Mouse (Mus musculus) liver, postnatal 0 days (tissue): ENCODE data around the gene Polq. TPM values are rescaled to one million over a fixed set of nuclear protein-coding genes. Genes with fewer than 3 reads are reported as not detected.
"Not testable (repeated sequence)": the region's sequence is repeated elsewhere in the genome, so short reads cannot be mapped to it uniquely, and the experiment has no call there.

Source experiments
- ATAC-seq: fragments of 200-750 bp; cut with Nextera tagmentation; 2 replicates; pipeline ENCODE4 v1.8.0; 2017; ENCODE audit warnings: mild to moderate bottlenecking, moderate library complexity
- DNase-seq: peaks from one replicate; pipeline ENCODE4 v3.0.0-alpha.2; 2016
- H3K27ac ChIP-seq: fragments of 300-500 bp; sonication (generic); 2 replicates; pipeline ENCODE4 v1.5.1; 2014; ENCODE audit warnings: antibody characterized with exemption, moderate library complexity, mild to moderate bottlenecking, low read depth
- H3K27me3 ChIP-seq: fragments of 300-500 bp; sonication (generic); 2 replicates; pipeline ENCODE4 v1.6.1; 2014; ENCODE audit warnings: low read length, control low read depth, mixed read lengths; ENCODE audit not compliant: insufficient read depth
- H3K36me3 ChIP-seq: fragments of 300-500 bp; sonication (generic); replicated peaks from 2 replicates; pipeline ENCODE4 v1.6.1; 2014; ENCODE audit warnings: mild to moderate bottlenecking, control low read depth, low read length, moderate library complexity, mixed read lengths; ENCODE audit not compliant: insufficient read depth
- H3K4me1 ChIP-seq: fragments of 300-500 bp; sonication (generic); 2 replicates; pipeline ENCODE4 v1.6.1; 2014; ENCODE audit warnings: antibody characterized with exemption, mild to moderate bottlenecking, control low read depth; ENCODE audit not compliant: insufficient read depth
- H3K4me2 ChIP-seq: fragments of 300-500 bp; sonication (generic); 2 replicates; pipeline ENCODE4 v1.6.1; 2014; ENCODE audit warnings: low read depth, mild to moderate bottlenecking, low read length, moderate library complexity, mixed read lengths
- H3K4me3 ChIP-seq: fragments of 300-500 bp; sonication (generic); 2 replicates; pipeline ENCODE4 v1.5.1; 2014; ENCODE audit warnings: low read depth, low read length
- H3K9ac ChIP-seq: fragments of 300-500 bp; sonication (generic); replicated peaks from 2 replicates; pipeline ENCODE4 v1.6.1; 2014; ENCODE audit warnings: mild to moderate bottlenecking, moderate library complexity
- H3K9me3 ChIP-seq: fragments of 300-500 bp; sonication (generic); 2 replicates; pipeline ENCODE4 v1.6.1; 2016; ENCODE audit warnings: mild to moderate bottlenecking, control low read depth, low read length, mixed read lengths
- CTCF ChIP-seq: sonication (generic); IDR thresholded peaks from 2 replicates; pipeline ENCODE4 v1.5.1; 2016; ENCODE audit warnings: antibody characterized with exemption, low read depth
- EP300 ChIP-seq: IDR thresholded peaks from 2 replicates; pipeline ENCODE4 v1.6.1; 2016; ENCODE audit warnings: antibody characterized with exemption, low read depth, mild to moderate bottlenecking
- WGBS: fragments of 180-500 bp; shearing (Covaris S2); extraction: QIAGEN DNeasy Blood & Tissue Kit; methylation state at CpG from one replicate; pipeline ENCODE4 v1.1.7; 2014; ENCODE audit not compliant: insufficient replicate concordance; 5-methylcytosine and 5-hydroxymethylcytosine counted together
- polyA plus RNA-seq: library from polyadenylated mRNA; unstranded; fragments of >200 nt; fragmentation: Nextera tagmentation; extraction: Ambion mirVana; gene quantifications from 2 replicates; pipeline ENCODE4 v1.2.1, GENCODE M21; 2015

Gene Polq
- polyA plus RNA-seq, 1 experiment from 2014 or later = 2.7 TPM

- H3K4me3 ChIP-seq = no peak overlapping the region
- H3K4me1 ChIP-seq = no peaks in the 10 kb centered on the region
- H3K36me3 ChIP-seq = peaks cover 22% of the 10 kb centered on the region
- no peak overlapping the region for H3K4me2 ChIP-seq
- no peak overlapping the region for H3K27ac ChIP-seq
- 95% methylated on average over 4 of the region's 4 CpGs for WGBS
- no peaks in the 10 kb centered on the region for H3K27me3 ChIP-seq
- H3K9me3 ChIP-seq = no peaks in the 10 kb centered on the region
- no peak for ATAC-seq
- DNase-seq = no peak
- TF ChIP-seq EP300 = no peak
- TF ChIP-seq CTCF = no peak
- H3K9ac ChIP-seq = no peak overlapping the region
Measured at GRCm38 (mm10) chr16:37061261-37061660, 49.7 kb downstream of the Polq start.

DNA sequence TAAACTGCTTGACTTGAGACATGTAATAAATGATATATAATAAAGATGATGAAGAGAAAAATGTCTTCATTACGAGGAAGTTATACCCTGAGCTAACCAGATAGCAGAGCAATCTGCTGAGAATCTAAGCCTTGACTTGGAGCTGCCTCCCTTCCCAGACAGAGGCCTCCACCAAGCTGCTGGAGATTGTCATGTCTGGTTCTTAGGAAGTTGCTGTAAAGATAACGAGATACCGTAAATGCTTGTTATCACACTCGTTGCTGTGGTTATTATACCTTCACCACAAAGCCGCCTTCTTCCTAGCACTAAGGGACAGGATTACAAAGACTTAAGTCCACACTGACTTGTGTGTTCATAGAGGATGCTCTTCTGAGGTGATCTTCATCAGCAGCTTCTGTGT lies 60.8 kb downstream of the Polq start:
- DNase-seq = no peak
- H3K27ac ChIP-seq = no peak overlapping the region
- peaks cover 5% of the 10 kb centered on the region; the same call in 1 of the 2 replicates for H3K36me3 ChIP-seq
- TF ChIP-seq EP300 (no peak), CTCF (no peak)
- H3K4me2 ChIP-seq = no peak overlapping the region
- no peak overlapping the region for H3K9ac ChIP-seq
- no peaks in the 10 kb centered on the region for H3K4me1 ChIP-seq
- no peaks in the 10 kb centered on the region for H3K27me3 ChIP-seq
- no peak overlapping the region for H3K4me3 ChIP-seq
- 61% methylated on average over 5 of the region's 5 CpGs for WGBS
- ATAC-seq = no peak
- no peaks in the 10 kb centered on the region for H3K9me3 ChIP-seq

- DNase-seq = no peak
- no peaks in the 10 kb centered on the region for H3K4me1 ChIP-seq
Measured at GRCm38 (mm10) chr16:37089648-37090047, 78.1 kb downstream of the Polq start.

DNA sequence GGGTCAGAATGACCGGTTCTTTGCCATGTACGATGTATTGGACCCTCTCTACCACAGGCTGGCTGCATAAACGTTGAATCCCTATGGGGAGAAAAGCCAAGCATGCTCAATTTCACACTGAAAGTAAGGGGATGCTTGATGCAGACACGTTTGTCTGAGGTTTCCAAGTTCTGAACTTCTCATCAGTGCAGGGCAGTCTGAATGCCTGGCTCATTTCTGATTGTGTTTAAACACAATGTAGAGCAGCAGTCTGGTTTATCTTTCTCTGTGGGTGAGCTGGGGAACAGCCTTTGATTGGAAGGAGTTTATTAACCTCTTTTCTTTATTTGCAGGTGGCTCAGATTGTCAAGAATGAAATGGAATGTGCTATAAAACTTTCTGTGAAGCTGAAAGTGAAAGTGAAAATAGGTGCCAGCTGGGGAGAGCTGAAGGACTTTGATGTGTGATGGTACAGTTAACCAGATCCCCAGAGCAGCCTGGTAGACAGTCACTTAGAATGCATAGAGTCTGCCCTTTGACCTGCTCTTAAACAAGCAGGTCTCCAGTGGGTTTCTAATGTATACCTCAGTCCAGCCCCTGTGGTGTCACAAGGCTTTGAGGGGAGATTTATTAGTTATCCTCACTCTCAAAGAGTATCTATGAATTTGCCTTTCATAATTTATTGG lies 82.7 kb downstream of the Polq start:
- H3K4me3 ChIP-seq = no peak overlapping the region

More at GRCm38 (mm10) chr16:37089648-37090047, 78.1 kb downstream of the Polq start:
- no peak for ATAC-seq
- WGBS = 92% methylated on average over 1 of the region's 1 CpGs
- Histone ChIP-seq H3K4me3 (no peak overlapping the region), H3K36me3 (peaks cover 7% of the 10 kb centered on the region; the same call in 1 of the 2 replicates), H3K27me3 (no peaks in the 10 kb centered on the region), H3K4me2 (no peak overlapping the region), H3K27ac (no peak overlapping the region), H3K9ac (no peak overlapping the region), H3K9me3 (no peaks in the 10 kb centered on the region)
- TF ChIP-seq CTCF = no peak
- TF ChIP-seq EP300 = no peak

GRCm38 (mm10) chr16:37108763-37109162 lies 97.2 kb downstream of the Polq start:
- TF ChIP-seq CTCF (no peak), EP300 (no peak)
- H3K27me3 ChIP-seq = no peaks in the 10 kb centered on the region
- no peak overlapping the region for H3K9ac ChIP-seq
- no peaks in the 10 kb centered on the region for H3K9me3 ChIP-seq
- no peak overlapping the region for H3K4me3 ChIP-seq
- 23% methylated on average over 5 of the region's 5 CpGs for WGBS
- DNase-seq (no peak), ATAC-seq (no peak)
- no peak overlapping the region for H3K4me2 ChIP-seq
- H3K36me3 ChIP-seq = no peaks in the 10 kb centered on the region
- H3K27ac ChIP-seq = no peak overlapping the region
- no peaks in the 10 kb centered on the region for H3K4me1 ChIP-seq

More for the DNA sequence above, 82.7 kb downstream of the Polq start:
- no peaks in the 10 kb centered on the region for H3K9me3 ChIP-seq
- ATAC-seq (no peak), DNase-seq (no peak)
- no peaks in the 10 kb centered on the region for H3K4me1 ChIP-seq
- TF ChIP-seq CTCF (no peak), EP300 (no peak)
- H3K4me2 ChIP-seq = no peak overlapping the region
- no peak overlapping the region for H3K9ac ChIP-seq
- H3K27me3 ChIP-seq = no peaks in the 10 kb centered on the region
- 77% methylated on average over 4 of the region's 4 CpGs for WGBS
- H3K36me3 ChIP-seq = peaks cover 7% of the 10 kb centered on the region; the same call in 1 of the 2 replicates
- no peak overlapping the region for H3K27ac ChIP-seq

- Histone ChIP-seq H3K36me3 (no peaks in the 10 kb centered on the region), H3K4me2 (no peak overlapping the region), H3K27ac (no peak overlapping the region), H3K27me3 (no peaks in the 10 kb centered on the region), H3K4me3 (no peak overlapping the region), H3K4me1 (no peaks in the 10 kb centered on the region), H3K9me3 (no peaks in the 10 kb centered on the region), H3K9ac (no peak overlapping the region)
- no peak for DNase-seq
- WGBS = 16% methylated on average over 3 of the region's 3 CpGs
- TF ChIP-seq CTCF = peak; percentile 74
- no peak for TF ChIP-seq EP300
- no peak for ATAC-seq
Measured at GRCm38 (mm10) chr16:37109285-37109684, 97.7 kb downstream of the Polq start.

- ATAC-seq, H3K4me2 ChIP-seq: not testable (repeated sequence)
- 70% methylated on average over 1 of the region's 1 CpGs for WGBS
Measured at GRCm38 (mm10) chr16:37125190-37125589, 113.6 kb downstream of the Polq start.

More at GRCm38 (mm10) chr16:37125190-37125589, 113.6 kb downstream of the Polq start:
- H3K27ac ChIP-seq, H3K4me1 ChIP-seq, H3K36me3 ChIP-seq, H3K9me3 ChIP-seq, H3K4me3 ChIP-seq, H3K27me3 ChIP-seq, H3K9ac ChIP-seq, DNase-seq: not testable (repeated sequence)
